In genomic region chr7:56019930-56020253, GRCm38 (mm10) we compare ENCODE assay signal across 8 mouse cellular contexts. TPM values are rescaled to one million over a fixed set of nuclear protein-coding genes. Genes with fewer than 3 reads are reported as not detected.
A peak's percentile ranks its signal among the peaks of the same experiment; 100 is the strongest.
DNase-seq lines count a peak whose midpoint lies in the region; ATAC-seq and TF ChIP-seq lines count a peak whose summit lies in the region.

Nipa1 (minus strand) TSS chr7:56019954.

- no peak for TF ChIP-seq EP300 in heart, adult 2 months (IDR thresholded peaks at IDR 0.05; ENCODE audit: insufficient read depth, low read depth, low read length)

- intact Hi-C loops in heart, adult 2 months (cut with DNase I) = no loop called here
- intact Hi-C loops in left cerebral cortex, postnatal 4 days (cut with DNase I) = no loop called here

- H3K27ac ChIP-seq in heart, adult 2 months = peak within 1 kb of the TSS; percentile 71
- H3K27ac ChIP-seq in small intestine, adult 2 months (ENCODE audit: insufficient read depth, low read depth, low read length) = no peak within 1 kb of the TSS

- H3K27me3 ChIP-seq in heart, adult 2 months (ENCODE audit: control insufficient read depth, insufficient read depth, low read length) = no peaks in the 10 kb centered on the region
- no peaks in the 10 kb centered on the region for H3K27me3 ChIP-seq in small intestine, adult 2 months (ENCODE audit: control insufficient read depth, insufficient read depth, low read length)

- peak within 1 kb of the TSS; percentile 89 for H3K9ac ChIP-seq in heart, adult 2 months (ENCODE audit: low read depth, low read length)

- H3K36me3 ChIP-seq in heart, adult 2 months (ENCODE audit: control insufficient read depth, insufficient read depth, low read length) = no peaks in the 10 kb centered on the region
- H3K36me3 ChIP-seq in small intestine, adult 2 months (ENCODE audit: control insufficient read depth, insufficient read depth, low read length) = no peaks in the 10 kb centered on the region

- DNase-seq in heart, adult 2 months = no peak
- DNase-seq in heart, adult 8-10 months (ENCODE audit: low spot score) = no peak
- DNase-seq in urinary bladder, adult 2 months (ENCODE audit: low spot score) = no peak
- no peak for DNase-seq in urinary bladder, postnatal 10 days (ENCODE audit: low spot score)
- DNase-seq in left cerebral cortex, postnatal 4 days = no peak
- DNase-seq in cerebellum, adult 18-20 months = no peak

- H3K4me1 ChIP-seq in heart, adult 2 months (ENCODE audit: control insufficient read depth, insufficient read depth, low read length) = no peaks in the 10 kb centered on the region
- H3K4me1 ChIP-seq in small intestine, adult 2 months (ENCODE audit: control insufficient read depth, insufficient read depth, insufficient read length, low read length) = no peaks in the 10 kb centered on the region

- no peak for TF ChIP-seq POLR2A in heart, adult 2 months (IDR thresholded peaks at IDR 0.05; ENCODE audit: insufficient read depth, low read depth, low read length)
- no peak for TF ChIP-seq POLR2A in small intestine, adult 2 months (IDR thresholded peaks at IDR 0.05; ENCODE audit: low read depth, low read length)

- H3K4me3 ChIP-seq in heart, adult 2 months = peak within 1 kb of the TSS; percentile 91
- H3K4me3 ChIP-seq in small intestine, adult 2 months (ENCODE audit: low read depth, low read length) = peak within 1 kb of the TSS; percentile 89

- no peak for ATAC-seq in granulocyte monocyte progenitor cell, adult 5-6 weeks (replicated peaks; ENCODE audit: poor library complexity, severe bottlenecking)

- WGBS in heart, adult 2 months = 39% methylated on average over 3 of the region's 3 CpGs
- WGBS in small intestine, adult 2 months = 17% methylated on average over 3 of the region's 3 CpGs

- H3K79me2 ChIP-seq in heart, adult 2 months (replicated peaks; ENCODE audit: control insufficient read depth, insufficient read depth, low read length) = no peaks in the 10 kb centered on the region

- TF ChIP-seq CTCF in heart, adult 2 months (IDR thresholded peaks at IDR 0.05) = no peak
- no peak for TF ChIP-seq CTCF in small intestine, adult 2 months (IDR thresholded peaks at IDR 0.05; ENCODE audit: extremely low read depth, insufficient read length, insufficient replicate concordance, low read depth, low read length)

RNA-seq across cellular contexts. Expression of gene Nipa1, which starts in this region (rescaled TPM):
- total RNA-seq in heart, adult 2 months (2021) = 1 to 10 TPM; 5.5 to 6.3 TPM
- 3.7 and 6.2 TPM in 2 replicates for polyA plus RNA-seq in heart, adult 2 months (2012; rRNA removed)
- 1 to 10 TPM; 7.4 to 9.0 (median 7.8) TPM for total RNA-seq in heart, adult 8-10 months (2022)
- polyA plus RNA-seq in urinary bladder, adult 2 months (2012; rRNA removed) = 13.5 and 13.8 TPM in 2 replicates
- 10 to 100 TPM; 65.4 to 66.1 TPM for total RNA-seq in left cerebral cortex, postnatal 4 days (2021)
- polyA plus RNA-seq in small intestine, adult 2 months (2012; rRNA removed) = 1.1 and 1.3 TPM in 2 replicates
- total RNA-seq in granulocyte monocyte progenitor cell, adult 5-6 weeks (2014; fragmentation: Nextera tagmentation) = 0.73 and 1.3 TPM in 2 replicates
- total RNA-seq in granulocyte monocyte progenitor cell, adult 5-6 weeks (2017) = 1.9 and 4.4 TPM in 2 replicates

Comparison
In these comparisons a context has a peak if more than half of its experiments do, and no peak if none do; other contexts are left out.
1. RNA of gene Nipa1 (total RNA-seq): 65.4 to 66.1 TPM in left cerebral cortex, postnatal 4 days; 7.4 to 9.0 TPM in heart, adult 8-10 months, 5.5 to 6.3 TPM in heart, adult 2 months and 0.73 to 4.4 TPM in granulocyte monocyte progenitor cell, adult 5-6 weeks; every median in the first group is over 4 times any median in the second.